Mouse (Mus musculus) cortical plate, adult 2 months (tissue): ENCODE measurements around the gene Fhdc1. TPM values are rescaled to one million over a fixed set of nuclear protein-coding genes. Genes with fewer than 3 reads are reported as not detected.

Experiments used
- H3K27ac ChIP-seq: fragments of 200-500 bp; 2 replicates; pipeline ENCODE4 v1.5.1; 2012; ENCODE audit warnings: low read length, control low read depth, inconsistent platforms; ENCODE audit not compliant: insufficient read depth
- H3K4me1 ChIP-seq: fragments of 200-500 bp; 2 replicates; pipeline ENCODE4 v1.6.1; 2011; ENCODE audit warnings: low read length; ENCODE audit not compliant: control insufficient read depth, insufficient read depth
- H3K4me3 ChIP-seq: fragments of 200-500 bp; 2 replicates; pipeline ENCODE4 v1.5.1; 2011; ENCODE audit warnings: mild to moderate bottlenecking, low read length, control low read depth; ENCODE audit not compliant: insufficient read depth
- CTCF ChIP-seq: fragments of 200-500 bp; IDR thresholded peaks from 2 replicates; pipeline ENCODE4 v1.5.1; 2011; ENCODE audit warnings: mild to moderate bottlenecking, control low read depth, low read length; ENCODE audit not compliant: insufficient read depth; ENCODE audit errors: extremely low read depth
- POLR2A ChIP-seq: fragments of 200-500 bp; IDR thresholded peaks from 2 replicates; pipeline ENCODE4 v1.6.1; 2011; ENCODE audit warnings: mild to moderate bottlenecking, low read length, control low read depth; ENCODE audit not compliant: insufficient read depth; ENCODE audit errors: extremely low read depth
- polyA plus RNA-seq: library from polyadenylated mRNA; depleted of rRNA; stranded (reverse); fragments of >200 nt; gene quantifications from 2 replicates; pipeline ENCODE4 v1.2.3, GENCODE M21; 2012; rRNA removed

Fhdc1 gene
- polyA plus RNA-seq, result 1.6 and 1.9 TPM in 2 replicates

GRCm38 (mm10) chr3:84480006-84480897 lies at the start of gene Fhdc1:
TSS of gene Fhdc1 (minus strand) at chr3:84480429.
- H3K4me1 ChIP-seq, result no peaks in the 10 kb centered on the region
- no peak for TF ChIP-seq POLR2A
- no peak for TF ChIP-seq CTCF
- peak within 1 kb of the TSS; percentile 38 for H3K4me3 ChIP-seq
- no peak within 1 kb of the TSS for H3K27ac ChIP-seq

- TF ChIP-seq CTCF (no peak), POLR2A (no peak)
- Histone ChIP-seq H3K4me3 (no peak overlapping the region), H3K27ac (no peak overlapping the region), H3K4me1 (no peaks in the 10 kb centered on the region)
Measured at GRCm38 (mm10) chr3:84529021-84529420, 48.8 kb upstream of the Fhdc1 start.

GRCm38 (mm10) chr3:84524952-84525351 lies 44.7 kb upstream of the Fhdc1 start:
- Histone ChIP-seq H3K27ac (no peak overlapping the region), H3K4me1 (no peaks in the 10 kb centered on the region), H3K4me3 (no peak overlapping the region)
- TF ChIP-seq POLR2A, result no peak
- TF ChIP-seq CTCF, result no peak

GRCm38 (mm10) chr3:84516163-84516562 lies 35.9 kb upstream of the Fhdc1 start:
- H3K4me1 ChIP-seq, result no peaks in the 10 kb centered on the region
- no peak overlapping the region for H3K27ac ChIP-seq
- TF ChIP-seq POLR2A (no peak), CTCF (no peak)
- H3K4me3 ChIP-seq, result no peak overlapping the region

GRCm38 (mm10) chr3:84512774-84513515 lies 32.7 kb upstream of the Fhdc1 start:
- no peaks in the 10 kb centered on the region for H3K4me1 ChIP-seq
- H3K4me3 ChIP-seq, result no peak overlapping the region
- no peak overlapping the region for H3K27ac ChIP-seq
- TF ChIP-seq CTCF, result no peak
- TF ChIP-seq POLR2A, result no peak

- Histone ChIP-seq H3K27ac (no peak overlapping the region), H3K4me1 (no peaks in the 10 kb centered on the region), H3K4me3 (no peak overlapping the region)
- TF ChIP-seq POLR2A, result no peak
- no peak for TF ChIP-seq CTCF
Measured at GRCm38 (mm10) chr3:84505193-84505592, 25.0 kb upstream of the Fhdc1 start.

- H3K27ac ChIP-seq, result no peak overlapping the region
- H3K4me1 ChIP-seq, result no peaks in the 10 kb centered on the region
- H3K4me3 ChIP-seq, result no peak overlapping the region
- TF ChIP-seq CTCF (no peak), POLR2A (no peak)
Measured at GRCm38 (mm10) chr3:84504291-84504690, 24.1 kb upstream of the Fhdc1 start.

GRCm38 (mm10) chr3:84502101-84502500 lies 21.9 kb upstream of the Fhdc1 start:
- H3K27ac ChIP-seq, result no peak overlapping the region
- no peak for TF ChIP-seq POLR2A
- TF ChIP-seq CTCF, result no peak
- H3K4me1 ChIP-seq, result no peaks in the 10 kb centered on the region
- H3K4me3 ChIP-seq, result no peak overlapping the region

GRCm38 (mm10) chr3:84500491-84500890 lies 20.3 kb upstream of the Fhdc1 start:
- H3K4me3 ChIP-seq, result no peak overlapping the region
- H3K4me1 ChIP-seq, result no peaks in the 10 kb centered on the region
- TF ChIP-seq CTCF (no peak), POLR2A (no peak)
- peak overlapping the region; percentile 56; the same call in 1 of the 2 replicates for H3K27ac ChIP-seq
